Mouse (Mus musculus) intestine, embryonic 15.5 days (tissue): Measurements from ENCODE around the gene Fnbp1. TPM values are rescaled to one million over a fixed set of nuclear protein-coding genes. Genes with fewer than 3 reads are reported as not detected.

Experiments used
- ATAC-seq: fragments of 200-750 bp; cut with Nextera tagmentation; 2 replicates; pipeline ENCODE4 v1.8.0; 2017; ENCODE audit warnings: moderate TSS enrichment, moderate library complexity
- H3K27ac ChIP-seq: fragments of 300-500 bp; sonication (generic); 2 replicates; pipeline ENCODE4 v1.5.1; 2015; ENCODE audit warnings: mild to moderate bottlenecking, inconsistent platforms
- H3K27me3 ChIP-seq: fragments of 300-500 bp; sonication (generic); replicated peaks from 2 replicates; pipeline ENCODE4 v1.6.1; 2015; ENCODE audit warnings: inconsistent platforms
- H3K36me3 ChIP-seq: fragments of 300-500 bp; sonication (generic); 2 replicates; pipeline ENCODE4 v1.6.1; 2015; ENCODE audit warnings: inconsistent platforms
- H3K4me1 ChIP-seq: fragments of 300-500 bp; sonication (generic); replicated peaks from 2 replicates; pipeline ENCODE4 v1.6.1; 2015; ENCODE audit warnings: inconsistent platforms
- H3K4me2 ChIP-seq: fragments of 300-500 bp; sonication (generic); replicated peaks from 2 replicates; pipeline ENCODE4 v1.6.1; 2015; ENCODE audit warnings: mild to moderate bottlenecking, inconsistent platforms
- H3K4me3 ChIP-seq: fragments of 300-500 bp; sonication (generic); replicated peaks from 2 replicates; pipeline ENCODE4 v1.5.1; 2015; ENCODE audit warnings: inconsistent platforms
- H3K9ac ChIP-seq: fragments of 300-500 bp; sonication (generic); 2 replicates; pipeline ENCODE4 v1.6.1; 2015; ENCODE audit warnings: inconsistent platforms
- H3K9me3 ChIP-seq: fragments of 300-500 bp; sonication (generic); 2 replicates; pipeline ENCODE4 v1.6.1; 2016; ENCODE audit warnings: inconsistent platforms
- WGBS: fragments of 180-500 bp; shearing (Covaris S2); methylation state at CpG from one replicate; pipeline ENCODE4 v1.1.7; 2015; 5-methylcytosine and 5-hydroxymethylcytosine counted together
- polyA plus RNA-seq: library from polyadenylated mRNA; unstranded; fragments of >200 nt; fragmentation: Nextera tagmentation; extraction: Ambion mirVana; gene quantifications from 2 replicates; pipeline ENCODE4 v1.2.1, GENCODE M21; 2015

The Fnbp1 gene
- polyA plus RNA-seq, 1 experiment from 2014 or later = 27.3 TPM

GRCm38 (mm10) chr2:31130815-31131299 is 11.0 kb downstream of the Fnbp1 start:
- no peaks in the 10 kb centered on the region for H3K9me3 ChIP-seq
- WGBS = 62% methylated on average over 8 of the region's 8 CpGs
- H3K4me3 ChIP-seq = no peak overlapping the region
- no peak overlapping the region for H3K27ac ChIP-seq
- peaks cover 40% of the 10 kb centered on the region for H3K4me1 ChIP-seq
- ATAC-seq = no peak
- H3K9ac ChIP-seq = no peak overlapping the region
- no peaks in the 10 kb centered on the region for H3K27me3 ChIP-seq
- H3K4me2 ChIP-seq = no peak overlapping the region
- H3K36me3 ChIP-seq = no peaks in the 10 kb centered on the region

- peaks cover 33% of the 10 kb centered on the region for H3K4me1 ChIP-seq
- ATAC-seq = no peak
- no peak overlapping the region for H3K4me2 ChIP-seq
- H3K36me3 ChIP-seq = no peaks in the 10 kb centered on the region
- 67% methylated on average over 14 of the region's 14 CpGs for WGBS
- no peaks in the 10 kb centered on the region for H3K27me3 ChIP-seq
- no peak overlapping the region for H3K27ac ChIP-seq
- H3K4me3 ChIP-seq = no peak overlapping the region
- H3K9ac ChIP-seq = no peak overlapping the region
- no peaks in the 10 kb centered on the region for H3K9me3 ChIP-seq
Measured at GRCm38 (mm10) chr2:31129742-31130518, 11.9 kb downstream of the Fnbp1 start.

DNA sequence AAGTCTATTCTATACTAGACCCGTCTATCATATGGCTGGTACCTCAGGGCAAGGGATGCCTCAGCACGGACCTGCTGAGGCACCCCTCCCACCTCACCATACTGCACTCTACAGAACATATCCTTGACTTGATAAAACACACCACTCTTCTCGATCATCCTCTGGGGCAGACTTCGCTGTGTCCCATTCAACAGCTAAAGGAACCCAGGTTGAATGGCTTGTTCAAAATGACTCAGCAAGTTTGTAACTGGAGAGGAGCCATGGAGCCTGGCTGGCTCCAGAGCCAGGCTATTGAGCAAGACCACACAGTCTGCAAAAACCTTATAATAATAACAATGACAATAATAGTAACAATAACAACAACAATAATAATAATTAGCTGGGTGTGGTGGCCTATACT is 13.9 kb downstream of the Fnbp1 start:
- ATAC-seq = no peak
- Histone ChIP-seq H3K27me3 (no peaks in the 10 kb centered on the region), H3K4me3 (no peak overlapping the region), H3K4me1 (peaks cover 39% of the 10 kb centered on the region), H3K27ac (no peak overlapping the region), H3K36me3 (no peaks in the 10 kb centered on the region), H3K9ac (no peak overlapping the region), H3K4me2 (no peak overlapping the region), H3K9me3 (no peaks in the 10 kb centered on the region)
- WGBS = 72% methylated on average over 4 of the region's 4 CpGs

DNA sequence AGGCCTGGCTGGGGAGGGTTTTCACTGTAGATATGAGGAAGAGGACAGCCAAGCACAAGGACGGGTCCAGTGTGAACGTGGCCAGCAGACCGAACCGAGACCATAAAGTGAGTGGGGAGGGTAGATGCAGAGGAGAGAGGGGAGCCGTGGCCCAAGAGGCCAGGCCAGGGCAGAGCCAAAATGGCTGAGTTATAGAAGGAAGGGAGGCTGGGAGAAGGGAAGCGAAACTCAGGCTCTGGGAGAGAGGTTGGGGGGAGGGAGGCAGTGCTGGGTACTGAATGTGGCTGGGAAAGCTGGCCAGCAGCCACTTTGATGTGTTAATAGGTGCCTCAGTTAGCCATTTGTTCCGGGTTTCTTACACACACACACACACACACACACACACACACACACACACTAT is 14.6 kb downstream of the Fnbp1 start:
- no peak overlapping the region for H3K9ac ChIP-seq
- H3K27ac ChIP-seq = no peak overlapping the region
- no peaks in the 10 kb centered on the region for H3K36me3 ChIP-seq
- 46% methylated on average over 7 of the region's 7 CpGs for WGBS
- H3K4me2 ChIP-seq = no peak overlapping the region
- no peak overlapping the region for H3K4me3 ChIP-seq
- H3K4me1 ChIP-seq = peaks cover 33% of the 10 kb centered on the region
- ATAC-seq = no peak
- H3K9me3 ChIP-seq = no peaks in the 10 kb centered on the region
- no peaks in the 10 kb centered on the region for H3K27me3 ChIP-seq

DNA sequence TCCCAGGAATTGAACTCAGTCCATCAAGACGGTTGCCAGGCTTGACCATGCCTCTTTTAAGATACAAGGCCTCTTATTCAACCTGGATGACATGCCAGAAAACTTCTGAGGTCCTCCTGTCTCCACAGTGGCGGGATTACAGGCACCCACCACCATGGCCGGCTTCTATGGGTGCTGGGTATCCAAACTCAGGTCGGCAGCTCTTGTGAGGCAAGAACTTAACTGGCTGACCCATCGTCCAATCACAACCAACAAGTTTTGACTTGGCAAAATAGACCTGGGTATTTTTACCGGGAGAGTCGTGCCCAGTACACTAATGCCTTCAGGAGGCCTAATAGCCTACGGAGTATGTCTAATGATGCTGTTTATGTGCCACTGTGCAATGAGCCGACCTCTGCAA is 15.8 kb downstream of the Fnbp1 start:
- no peak for ATAC-seq

DNA sequence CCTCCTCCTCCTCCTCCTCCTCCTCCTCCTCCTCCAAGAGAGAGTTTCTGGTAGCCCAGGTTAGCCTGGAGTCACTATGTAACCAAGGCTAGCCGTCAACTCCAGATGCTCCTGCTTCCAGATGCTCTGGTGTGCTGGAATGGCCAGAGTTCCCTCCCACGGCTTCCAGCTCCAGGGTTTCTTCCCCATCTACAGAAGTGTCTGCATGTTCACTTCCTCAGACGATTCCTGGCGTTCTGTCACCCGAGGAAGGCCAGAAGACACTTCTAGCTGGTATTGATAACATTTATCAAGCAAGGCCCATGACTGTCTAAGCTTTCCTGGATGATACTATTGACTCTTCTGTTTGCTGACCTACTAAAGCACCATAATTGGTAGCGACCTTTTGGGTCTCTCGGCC is 16.7 kb downstream of the Fnbp1 start:
- no peak for ATAC-seq
- Histone ChIP-seq H3K9ac (no peak overlapping the region), H3K9me3 (no peaks in the 10 kb centered on the region), H3K36me3 (no peaks in the 10 kb centered on the region), H3K27ac (0 out of 2 replicates have a peak overlapping the region, but pooled peaks have one; percentile 51), H3K27me3 (no peaks in the 10 kb centered on the region), H3K4me1 (peaks cover 25% of the 10 kb centered on the region), H3K4me2 (no peak overlapping the region), H3K4me3 (no peak overlapping the region)
- WGBS = 48% methylated on average over 7 of the region's 7 CpGs

More for the DNA sequence above, 15.8 kb downstream of the Fnbp1 start:
- no peak overlapping the region for H3K4me3 ChIP-seq
- H3K9ac ChIP-seq = no peak overlapping the region
- no peak overlapping the region for H3K4me2 ChIP-seq
- no peaks in the 10 kb centered on the region for H3K36me3 ChIP-seq
- H3K4me1 ChIP-seq = peaks cover 32% of the 10 kb centered on the region
- H3K27ac ChIP-seq = no peak overlapping the region
- WGBS = 88% methylated on average over 9 of the region's 9 CpGs
- no peaks in the 10 kb centered on the region for H3K27me3 ChIP-seq
- no peaks in the 10 kb centered on the region for H3K9me3 ChIP-seq

- Histone ChIP-seq H3K4me2 (no peak overlapping the region), H3K9ac (no peak overlapping the region), H3K27ac (peak overlapping the region; percentile 75), H3K9me3 (no peaks in the 10 kb centered on the region), H3K4me3 (no peak overlapping the region), H3K4me1 (peaks cover 24% of the 10 kb centered on the region), H3K36me3 (no peaks in the 10 kb centered on the region), H3K27me3 (no peaks in the 10 kb centered on the region)
- no peak for ATAC-seq
- 21% methylated on average over 2 of the region's 2 CpGs for WGBS
Measured at GRCm38 (mm10) chr2:31124694-31125093, 17.1 kb downstream of the Fnbp1 start.

- no peak overlapping the region for H3K9ac ChIP-seq
- H3K4me2 ChIP-seq = no peak overlapping the region
- H3K36me3 ChIP-seq = no peaks in the 10 kb centered on the region
- H3K4me3 ChIP-seq = no peak overlapping the region
- H3K27ac ChIP-seq = no peak overlapping the region
- peaks cover 25% of the 10 kb centered on the region for H3K4me1 ChIP-seq
- H3K27me3 ChIP-seq = no peaks in the 10 kb centered on the region
- ATAC-seq = no peak
- WGBS = 83% methylated on average over 5 of the region's 5 CpGs
- H3K9me3 ChIP-seq = no peaks in the 10 kb centered on the region
Measured at GRCm38 (mm10) chr2:31123493-31123892, 18.3 kb downstream of the Fnbp1 start.

DNA sequence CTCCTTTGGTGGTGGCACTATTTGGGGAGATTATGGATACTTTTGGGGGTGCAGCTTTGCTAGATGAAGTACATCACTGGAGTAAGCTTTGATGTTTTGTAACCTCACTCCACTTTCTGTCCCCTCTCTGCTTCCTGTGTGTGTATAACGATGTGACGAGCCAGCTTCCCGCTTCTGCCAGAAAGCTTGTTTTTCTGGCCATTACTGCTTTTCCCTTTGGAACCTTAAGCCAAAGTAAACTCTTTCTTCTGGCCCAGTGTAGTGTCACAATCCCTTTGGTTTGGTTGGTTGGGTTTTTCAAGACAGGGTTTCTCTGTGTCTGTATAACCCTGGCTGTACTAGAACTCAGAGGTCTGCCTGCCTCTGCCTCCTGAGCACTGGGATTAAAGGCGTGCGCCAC is 19.0 kb downstream of the Fnbp1 start:
- WGBS = 92% methylated on average over 5 of the region's 5 CpGs
- H3K9me3 ChIP-seq = no peaks in the 10 kb centered on the region

DNA sequence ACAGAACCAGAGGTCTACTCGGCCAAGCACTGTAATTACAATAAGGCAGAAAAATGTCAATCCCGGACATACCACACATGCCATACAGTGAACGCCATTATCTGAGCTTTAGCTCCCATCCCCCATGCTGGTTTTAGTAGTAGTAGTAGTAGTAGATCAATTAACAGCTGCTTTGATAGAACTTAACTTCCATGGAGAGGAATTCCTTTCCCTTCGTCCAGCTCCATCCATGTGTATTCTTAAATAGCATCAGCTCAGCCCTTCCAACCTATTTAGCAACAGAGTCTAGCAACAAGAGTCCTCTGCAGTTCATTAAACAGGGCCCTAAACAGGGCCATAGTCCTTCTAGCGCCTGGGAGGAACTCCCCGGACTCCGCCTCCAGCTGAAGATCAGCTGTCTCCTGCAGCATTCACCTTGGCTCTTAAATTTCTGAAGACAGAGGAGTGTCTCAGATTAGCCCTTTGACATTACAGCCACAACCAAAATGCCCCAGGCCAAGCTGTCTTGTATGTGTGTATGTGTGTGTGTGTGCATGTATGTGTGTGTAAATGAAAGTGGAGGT is 20.6 kb downstream of the Fnbp1 start:
- Histone ChIP-seq H3K4me3 (no peak overlapping the region), H3K9me3 (no peaks in the 10 kb centered on the region), H3K27me3 (no peaks in the 10 kb centered on the region), H3K4me2 (no peak overlapping the region), H3K36me3 (no peaks in the 10 kb centered on the region), H3K4me1 (peaks cover 22% of the 10 kb centered on the region), H3K27ac (no peak overlapping the region), H3K9ac (no peak overlapping the region)
- WGBS = 74% methylated on average over 7 of the region's 7 CpGs
- no peak for ATAC-seq

More for the DNA sequence above, 19.0 kb downstream of the Fnbp1 start:
- H3K36me3 ChIP-seq = no peaks in the 10 kb centered on the region
- no peaks in the 10 kb centered on the region for H3K27me3 ChIP-seq
- no peak overlapping the region for H3K4me2 ChIP-seq
- ATAC-seq = no peak
- no peak overlapping the region for H3K9ac ChIP-seq
- H3K4me3 ChIP-seq = no peak overlapping the region
- H3K4me1 ChIP-seq = peaks cover 25% of the 10 kb centered on the region
- H3K27ac ChIP-seq = no peak overlapping the region

DNA sequence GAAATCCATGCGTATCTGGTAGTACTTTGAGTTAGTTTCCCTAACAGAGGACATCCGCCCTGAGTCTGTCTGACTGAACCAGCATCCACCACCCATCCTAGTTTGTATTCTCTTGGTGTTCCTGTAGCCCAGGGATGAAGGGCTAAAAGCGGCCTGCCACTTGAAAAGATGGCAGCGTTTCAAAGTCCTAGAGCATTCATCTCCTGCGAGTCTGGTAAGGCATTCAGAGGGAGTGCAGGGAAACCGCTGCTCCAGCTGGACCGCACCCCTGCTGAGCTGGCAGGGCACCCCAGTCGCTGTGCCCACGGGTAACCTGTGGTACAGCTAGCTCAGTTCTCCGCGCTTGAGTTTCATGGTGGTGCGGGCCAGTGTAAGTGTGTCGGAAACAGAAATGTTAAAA is 22.0 kb downstream of the Fnbp1 start:
- no peak overlapping the region for H3K4me2 ChIP-seq
- 68% methylated on average over 13 of the region's 13 CpGs for whole genome bisulfite sequencing
- H3K27me3 ChIP-seq = no peaks in the 10 kb centered on the region
- H3K4me3 ChIP-seq = no peak overlapping the region
- peaks cover 33% of the 10 kb centered on the region for H3K4me1 ChIP-seq
- no peaks in the 10 kb centered on the region for H3K9me3 ChIP-seq
- peak overlapping the region; percentile 36; the same call in 1 of the 2 replicates for H3K27ac ChIP-seq
- H3K36me3 ChIP-seq = no peaks in the 10 kb centered on the region
- no peak overlapping the region for H3K9ac ChIP-seq
- ATAC-seq = no peak

GRCm38 (mm10) chr2:31118639-31119380 is 23.0 kb downstream of the Fnbp1 start:
- H3K27me3 ChIP-seq = no peaks in the 10 kb centered on the region
- H3K27ac ChIP-seq = no peak overlapping the region
- H3K4me2 ChIP-seq = no peak overlapping the region
- H3K4me3 ChIP-seq = no peak overlapping the region
- H3K9ac ChIP-seq = no peak overlapping the region
- H3K9me3 ChIP-seq = no peaks in the 10 kb centered on the region
- 88% methylated on average over 10 of the region's 10 CpGs for WGBS
- H3K36me3 ChIP-seq = no peaks in the 10 kb centered on the region
- no peak for ATAC-seq
- H3K4me1 ChIP-seq = peaks cover 26% of the 10 kb centered on the region
